Mouse (Mus musculus) midbrain, postnatal 0 days (tissue): ENCODE measurements around the gene Med11. TPM values are rescaled to one million over a fixed set of nuclear protein-coding genes. Genes with fewer than 3 reads are reported as not detected.

Experiments used
- ATAC-seq: fragments of 200-750 bp; cut with Nextera tagmentation; 2 replicates; pipeline ENCODE4 v1.8.0; 2017; ENCODE audit warnings: moderate number of reproducible peaks, mild to moderate bottlenecking, moderate TSS enrichment, moderate library complexity; ENCODE audit not compliant: low FRiP score
- DNase-seq: peaks from one replicate; pipeline ENCODE4 v3.0.0-alpha.2; 2015; ENCODE audit warnings: low spot score
- H3K27ac ChIP-seq: fragments of 300-500 bp; sonication (generic); 2 replicates; pipeline ENCODE4 v1.5.1; 2014; ENCODE audit warnings: low read depth, mild to moderate bottlenecking, low read length, mixed read lengths
- H3K27me3 ChIP-seq: fragments of 300-500 bp; sonication (generic); 2 replicates; pipeline ENCODE4 v1.6.1; 2014; ENCODE audit warnings: low read length, control low read depth, mixed read lengths; ENCODE audit not compliant: insufficient read depth
- H3K36me3 ChIP-seq: fragments of 300-500 bp; sonication (generic); 2 replicates; pipeline ENCODE4 v1.6.1; 2014; ENCODE audit warnings: low read length, control low read depth, mixed read lengths; ENCODE audit not compliant: insufficient read depth
- H3K4me1 ChIP-seq: fragments of 300-500 bp; sonication (generic); 2 replicates; pipeline ENCODE4 v1.6.1; 2014; ENCODE audit warnings: mild to moderate bottlenecking, control low read depth, antibody characterized with exemption, low read length, mixed read lengths; ENCODE audit not compliant: insufficient read depth
- H3K4me2 ChIP-seq: fragments of 300-500 bp; sonication (generic); 2 replicates; pipeline ENCODE4 v1.6.1; 2014; ENCODE audit warnings: low read depth, mild to moderate bottlenecking, low read length, mixed read lengths; ENCODE audit not compliant: poor library complexity, severe bottlenecking
- H3K4me3 ChIP-seq: fragments of 300-500 bp; sonication (generic); 2 replicates; pipeline ENCODE4 v1.5.1; 2014; ENCODE audit warnings: low read depth, mild to moderate bottlenecking, low read length, moderate library complexity
- H3K9ac ChIP-seq: fragments of 300-500 bp; sonication (generic); replicated peaks from 2 replicates; pipeline ENCODE4 v1.6.1; 2014; ENCODE audit warnings: mild to moderate bottlenecking, low read length, moderate library complexity, mixed read lengths; ENCODE audit not compliant: poor library complexity, severe bottlenecking
- H3K9me3 ChIP-seq: fragments of 300-500 bp; sonication (generic); 2 replicates; pipeline ENCODE4 v1.6.1; 2016; ENCODE audit warnings: low read length, control low read depth
- CTCF ChIP-seq: IDR thresholded peaks from 2 replicates; pipeline ENCODE4 v1.5.1; 2016; ENCODE audit warnings: antibody characterized with exemption, mild to moderate bottlenecking
- WGBS: fragments of 180-500 bp; shearing (Covaris S2); extraction: QIAGEN DNeasy Blood & Tissue Kit; methylation state at CpG from one replicate; pipeline ENCODE4 v1.1.7; 2014; 5-methylcytosine and 5-hydroxymethylcytosine counted together
- microRNA-seq: library from miRNA; unstranded; fragments of <30 nt; microRNA quantifications from one replicate; pipeline ENCODE4, GENCODE M21; 2016; ENCODE audit warnings: borderline number of aligned reads
- polyA plus RNA-seq: library from polyadenylated mRNA; unstranded; fragments of >200 nt; fragmentation: Nextera tagmentation; extraction: Ambion mirVana; gene quantifications from 2 replicates; pipeline ENCODE4 v1.2.1, GENCODE M21; 2015
- total RNA-seq: library from RNA; depleted of rRNA; stranded (reverse); fragments of >200 nt; gene quantifications from 2 replicates; pipeline ENCODE4 v1.2.3, GENCODE M21; 2014; rRNA removed

The Med11 gene
- total and polyA plus RNA-seq, 2 experiments from 2014 or later: 28.2 to 30.1 TPM

- Histone ChIP-seq H3K27ac (no peak overlapping the region), H3K9me3 (no peaks in the 10 kb centered on the region), H3K27me3 (no peaks in the 10 kb centered on the region), H3K36me3 (no peaks in the 10 kb centered on the region), H3K9ac (no peak overlapping the region), H3K4me1 (no peaks in the 10 kb centered on the region), H3K4me3 (no peak overlapping the region), H3K4me2 (no peak overlapping the region)
- DNase-seq (no peak), ATAC-seq (no peak)
- no peak for TF ChIP-seq CTCF
- 73% methylated on average over 3 of the region's 3 CpGs for WGBS
These were observed 50.3 kb downstream of the Med11 start for GRCm38 (mm10) chr11:70502018-70502417.

Small RNA genes within 50 kb of the gene (microRNA-seq; reads per million reads assigned to microRNA genes)
- gene Mir7115: not detected

Other genes with a start within 250 kb of the Med11 start
Only the 30 nearest of the 31 such genes appear.
- 22.2 and 28.2 TPM in 2 replicates for gene Slc16a11, start 239.2 kb upstream of the Med11 start, total RNA-seq
- 15.2 and 18.0 TPM in 2 replicates for gene Slc16a11, start 239.2 kb upstream of the Med11 start, polyA plus RNA-seq
- 9.9 and 26.1 TPM in 2 replicates for gene Slc16a13, start 230.9 kb upstream of the Med11 start, total RNA-seq
- 9.9 and 10.1 TPM in 2 replicates for gene Slc16a13, start 230.9 kb upstream of the Med11 start, polyA plus RNA-seq
- gene Bcl6b, start 222.1 kb upstream of the Med11 start, total RNA-seq: 3.8 and 6.8 TPM in 2 replicates
- gene Bcl6b, start 222.1 kb upstream of the Med11 start, polyA plus RNA-seq: 2.4 and 2.7 TPM in 2 replicates
- gene 0610010K14Rik, start 214.0 kb upstream of the Med11 start, total RNA-seq: 43.0 and 76.9 TPM in 2 replicates
- gene 0610010K14Rik, start 214.0 kb upstream of the Med11 start, polyA plus RNA-seq: 138 and 154 TPM in 2 replicates
- gene Gm21988, start 212.1 kb upstream of the Med11 start, total RNA-seq: 3.4 and 5.5 TPM in 2 replicates
- 18.6 and 20.1 TPM in 2 replicates for gene Gm21988, start 212.1 kb upstream of the Med11 start, polyA plus RNA-seq
- gene Rnasek, start 212.1 kb upstream of the Med11 start, total RNA-seq: 66.1 and 81.2 TPM in 2 replicates
- 588 and 612 TPM in 2 replicates for gene Rnasek, start 212.1 kb upstream of the Med11 start, polyA plus RNA-seq
- gene Alox12, start 196.6 kb upstream of the Med11 start, total RNA-seq: 0.16 and 0.57 TPM in 2 replicates
- gene Alox12, start 196.6 kb upstream of the Med11 start, polyA plus RNA-seq: 0.29 and 0.35 TPM in 2 replicates
- gene Alox12e, start 129.3 kb upstream of the Med11 start, total RNA-seq: 0.05 TPM in 1 of 2 replicates, not detected in the other
- 0.16 and 0.31 TPM in 2 replicates for gene Alox12e, start 129.3 kb upstream of the Med11 start, polyA plus RNA-seq
- not detected in 2 replicates for gene Alox15, start 99.9 kb upstream of the Med11 start, total RNA-seq
- 0.16 and 0.28 TPM in 2 replicates for gene Alox15, start 99.9 kb upstream of the Med11 start, polyA plus RNA-seq
- 35.6 and 55.1 TPM in 2 replicates for gene Pelp1, start 41.9 kb upstream of the Med11 start, total RNA-seq
- gene Pelp1, start 41.9 kb upstream of the Med11 start, polyA plus RNA-seq: 28.0 and 28.3 TPM in 2 replicates
- 99.9 and 119 TPM in 2 replicates for gene Arrb2, start 19.3 kb upstream of the Med11 start, total RNA-seq
- 55.0 and 55.6 TPM in 2 replicates for gene Arrb2, start 19.3 kb upstream of the Med11 start, polyA plus RNA-seq
- gene Zmynd15, start 7.5 kb downstream of the Med11 start, total RNA-seq: 0.44 and 0.71 TPM in 2 replicates
- gene Zmynd15, start 7.5 kb downstream of the Med11 start, polyA plus RNA-seq: 0.47 and 0.70 TPM in 2 replicates
- gene Cxcl16, start 8.1 kb downstream of the Med11 start, total RNA-seq: 1.2 and 1.9 TPM in 2 replicates
- gene Cxcl16, start 8.1 kb downstream of the Med11 start, polyA plus RNA-seq: 3.1 and 3.2 TPM in 2 replicates
- 7.4 and 12.1 TPM in 2 replicates for gene Tm4sf5, start 53.3 kb downstream of the Med11 start, total RNA-seq
- gene Tm4sf5, start 53.3 kb downstream of the Med11 start, polyA plus RNA-seq: 18.8 and 19.8 TPM in 2 replicates
- gene Vmo1, start 62.7 kb downstream of the Med11 start, total RNA-seq: not detected in 2 replicates
- gene Vmo1, start 62.7 kb downstream of the Med11 start, polyA plus RNA-seq: 0.53 and 0.65 TPM in 2 replicates
- not detected in 2 replicates for gene Gltpd2, start 67.3 kb downstream of the Med11 start, total RNA-seq
- 0.21 and 0.25 TPM in 2 replicates for gene Gltpd2, start 67.3 kb downstream of the Med11 start, polyA plus RNA-seq
- 455 and 493 TPM in 2 replicates for gene Psmb6, start 73.4 kb downstream of the Med11 start, total RNA-seq
- 818 and 874 TPM in 2 replicates for gene Psmb6, start 73.4 kb downstream of the Med11 start, polyA plus RNA-seq
- gene Gm40193, start 81.0 kb downstream of the Med11 start, total RNA-seq: not detected in 2 replicates
- not detected in 2 replicates for gene Gm40193, start 81.0 kb downstream of the Med11 start, polyA plus RNA-seq
- 46.8 and 71.5 TPM in 2 replicates for gene Pld2, start 88.1 kb downstream of the Med11 start, total RNA-seq
- 18.0 and 19.4 TPM in 2 replicates for gene Pld2, start 88.1 kb downstream of the Med11 start, polyA plus RNA-seq
- gene Mink1, start 111.0 kb downstream of the Med11 start, total RNA-seq: 80.9 and 82.1 TPM in 2 replicates
- 15.6 and 17.1 TPM in 2 replicates for gene Mink1, start 111.0 kb downstream of the Med11 start, polyA plus RNA-seq
- not detected in 2 replicates for gene 4930544D05Rik, start 163.9 kb downstream of the Med11 start, total RNA-seq
- not detected in 2 replicates for gene 4930544D05Rik, start 163.9 kb downstream of the Med11 start, polyA plus RNA-seq
- not detected in 2 replicates for gene Chrne, start 167.3 kb downstream of the Med11 start, total RNA-seq
- gene Chrne, start 167.3 kb downstream of the Med11 start, polyA plus RNA-seq: 0.78 and 1.1 TPM in 2 replicates
- not detected in 2 replicates for gene Gp1ba, start 187.2 kb downstream of the Med11 start, total RNA-seq
- gene Gp1ba, start 187.2 kb downstream of the Med11 start, polyA plus RNA-seq: 0.16 and 0.29 TPM in 2 replicates
- 69.1 and 74.4 TPM in 2 replicates for gene Rnf167, start 195.3 kb downstream of the Med11 start, total RNA-seq
- gene Rnf167, start 195.3 kb downstream of the Med11 start, polyA plus RNA-seq: 95.8 and 97.2 TPM in 2 replicates
- 140 and 159 TPM in 2 replicates for gene Slc25a11, start 195.6 kb downstream of the Med11 start, total RNA-seq
- gene Slc25a11, start 195.6 kb downstream of the Med11 start, polyA plus RNA-seq: 160 and 176 TPM in 2 replicates
- gene Pfn1, start 202.7 kb downstream of the Med11 start, total RNA-seq: 438 and 486 TPM in 2 replicates
- 600 and 608 TPM in 2 replicates for gene Pfn1, start 202.7 kb downstream of the Med11 start, polyA plus RNA-seq
- 7.2 and 9.9 TPM in 2 replicates for gene Eno3, start 205.3 kb downstream of the Med11 start, total RNA-seq
- gene Eno3, start 205.3 kb downstream of the Med11 start, polyA plus RNA-seq: 5.8 and 7.6 TPM in 2 replicates
- gene Spag7, start 217.5 kb downstream of the Med11 start, total RNA-seq: 41.9 and 45.3 TPM in 2 replicates
- 125 and 131 TPM in 2 replicates for gene Spag7, start 217.5 kb downstream of the Med11 start, polyA plus RNA-seq
- gene Camta2, start 236.2 kb downstream of the Med11 start, total RNA-seq: 20.3 and 24.0 TPM in 2 replicates
- 23.6 and 24.5 TPM in 2 replicates for gene Camta2, start 236.2 kb downstream of the Med11 start, polyA plus RNA-seq
- gene Inca1, start 248.2 kb downstream of the Med11 start, total RNA-seq: 1.7 and 4.8 TPM in 2 replicates
- 2.1 and 2.2 TPM in 2 replicates for gene Inca1, start 248.2 kb downstream of the Med11 start, polyA plus RNA-seq